Mouse (Mus musculus): ENCODE results near the gene Il12b. TPM values are rescaled to one million over a fixed set of nuclear protein-coding genes. Genes with fewer than 3 reads are reported as not detected.
"Not testable (repeated sequence)": the region's sequence is repeated elsewhere in the genome, so short reads cannot be mapped to it uniquely, and the experiment has no call there.

Gene Il12b
- polyA plus RNA-seq, 1 experiment from 2014 or later = not detected

- H3K9ac ChIP-seq = not testable (repeated sequence)
- 87% methylated on average over 5 of the region's 5 CpGs for WGBS
Observed at GRCm38 (mm10) chr11:44452016-44452415, 52.2 kb downstream of the Il12b start.

GRCm38 (mm10) chr11:44453423-44453822 is 53.6 kb downstream of the Il12b start:
- Histone ChIP-seq H3K9ac (no peak overlapping the region), H3K4me2 (no peak overlapping the region), H3K4me3 (no peak overlapping the region), H3K36me3 (peaks cover 17% of the 10 kb centered on the region), H3K9me3 (no peaks in the 10 kb centered on the region), H3K27me3 (no peaks in the 10 kb centered on the region), H3K27ac (no peak overlapping the region), H3K4me1 (no peaks in the 10 kb centered on the region)
- 43% methylated on average over 2 of the region's 2 CpGs for WGBS
- ATAC-seq (ENCODE audit: borderline replicate concordance, extremely low read depth, low FRiP score, low TSS enrichment) = no peak

More at GRCm38 (mm10) chr11:44452016-44452415, 52.2 kb downstream of the Il12b start:
- not testable (repeated sequence) for ATAC-seq (ENCODE audit: borderline replicate concordance, extremely low read depth, low FRiP score, low TSS enrichment); H3K4me1 ChIP-seq; H3K27me3 ChIP-seq; H3K27ac ChIP-seq; H3K4me3 ChIP-seq; H3K9me3 ChIP-seq; H3K4me2 ChIP-seq
- peaks cover 13% of the 10 kb centered on the region for H3K36me3 ChIP-seq

GRCm38 (mm10) chr11:44461493-44461892 is 61.6 kb downstream of the Il12b start:
- Histone ChIP-seq H3K36me3 (peaks cover 33% of the 10 kb centered on the region), H3K27me3 (no peaks in the 10 kb centered on the region), H3K27ac (no peak overlapping the region), H3K4me3 (no peak overlapping the region), H3K4me2 (no peak overlapping the region), H3K9me3 (no peaks in the 10 kb centered on the region), H3K4me1 (no peaks in the 10 kb centered on the region), H3K9ac (no peak overlapping the region)
- WGBS = 62% methylated on average over 6 of the region's 6 CpGs
- no peak for ATAC-seq (ENCODE audit: borderline replicate concordance, extremely low read depth, low FRiP score, low TSS enrichment)

Other genes starting within 250 kb of the Il12b start
- gene Ublcp1, start 70.4 kb downstream of the Il12b start, polyA plus RNA-seq (2015; fragmentation: Nextera tagmentation; extraction: Ambion mirVana) = 59.1 and 61.8 TPM in 2 replicates
- 77.2 and 77.9 TPM in 2 replicates for gene Rnf145, start 118.9 kb downstream of the Il12b start, polyA plus RNA-seq (2015; fragmentation: Nextera tagmentation; extraction: Ambion mirVana)
- 10.5 and 12.4 TPM in 2 replicates for gene Ebf1, start 217.3 kb downstream of the Il12b start, polyA plus RNA-seq (2015; fragmentation: Nextera tagmentation; extraction: Ambion mirVana)

All from lung, embryonic 15.5 days (tissue).